Mouse (Mus musculus) midbrain, embryonic 11.5 days (tissue): Measurements from ENCODE around the gene Bahd1. TPM values are rescaled to one million over a fixed set of nuclear protein-coding genes. Genes with fewer than 3 reads are reported as not detected.
A peak's percentile ranks its signal among the peaks of the same experiment; 100 is the strongest.

ENCODE experiments used
- ATAC-seq: fragments of 200-750 bp; cut with Nextera tagmentation; 2 replicates; pipeline ENCODE4 v1.8.0; 2017; ENCODE audit warnings: moderate TSS enrichment, moderate library complexity; ENCODE audit not compliant: low FRiP score
- DNase-seq: peaks from one replicate; pipeline ENCODE4 v3.0.0; 2015; ENCODE audit warnings: low spot score; ENCODE audit errors: missing footprints
- H3K27ac ChIP-seq: fragments of 300-500 bp; sonication (generic); 2 replicates; pipeline ENCODE4 v1.5.1; 2014; ENCODE audit warnings: low read depth, low read length
- H3K27me3 ChIP-seq: fragments of 300-500 bp; sonication (generic); 2 replicates; pipeline ENCODE4 v1.6.1; 2014; ENCODE audit warnings: mild to moderate bottlenecking, low read length, moderate library complexity, mixed read lengths; ENCODE audit not compliant: control insufficient read depth, insufficient read depth
- H3K36me3 ChIP-seq: fragments of 300-500 bp; sonication (generic); 2 replicates; pipeline ENCODE4 v1.6.1; 2014; ENCODE audit warnings: mild to moderate bottlenecking, low read length, moderate library complexity, mixed read lengths; ENCODE audit not compliant: control insufficient read depth, insufficient read depth
- H3K4me1 ChIP-seq: fragments of 300-500 bp; sonication (generic); 2 replicates; pipeline ENCODE4 v1.6.1; 2014; ENCODE audit warnings: low read length; ENCODE audit not compliant: control insufficient read depth, insufficient read depth
- H3K4me2 ChIP-seq: fragments of 300-500 bp; sonication (generic); 2 replicates; pipeline ENCODE4 v1.6.1; 2014; ENCODE audit warnings: mild to moderate bottlenecking, moderate library complexity
- H3K4me3 ChIP-seq: fragments of 300-500 bp; sonication (generic); 2 replicates; pipeline ENCODE4 v1.5.1; 2014; ENCODE audit warnings: low read depth, low read length
- H3K9ac ChIP-seq: fragments of 300-500 bp; sonication (generic); 2 replicates; pipeline ENCODE4 v1.6.1; 2014; ENCODE audit warnings: low read length
- H3K9me3 ChIP-seq: fragments of 300-500 bp; sonication (generic); 2 replicates; pipeline ENCODE4 v1.6.1; 2016; ENCODE audit warnings: low read length; ENCODE audit not compliant: control insufficient read depth
- WGBS: fragments of 180-500 bp; shearing (Covaris S2); extraction: QIAGEN DNeasy Blood & Tissue Kit; methylation state at CpG from one replicate; pipeline ENCODE4 v1.1.7; 2014; 5-methylcytosine and 5-hydroxymethylcytosine counted together
- polyA plus RNA-seq: library from polyadenylated mRNA; unstranded; fragments of >200 nt; fragmentation: Nextera tagmentation; extraction: Ambion mirVana; gene quantifications from 2 replicates; pipeline ENCODE4 v1.2.1, GENCODE M21; 2014

The Bahd1 gene
- polyA plus RNA-seq, 1 experiment from 2014 or later, result 1.4 TPM

DNA sequence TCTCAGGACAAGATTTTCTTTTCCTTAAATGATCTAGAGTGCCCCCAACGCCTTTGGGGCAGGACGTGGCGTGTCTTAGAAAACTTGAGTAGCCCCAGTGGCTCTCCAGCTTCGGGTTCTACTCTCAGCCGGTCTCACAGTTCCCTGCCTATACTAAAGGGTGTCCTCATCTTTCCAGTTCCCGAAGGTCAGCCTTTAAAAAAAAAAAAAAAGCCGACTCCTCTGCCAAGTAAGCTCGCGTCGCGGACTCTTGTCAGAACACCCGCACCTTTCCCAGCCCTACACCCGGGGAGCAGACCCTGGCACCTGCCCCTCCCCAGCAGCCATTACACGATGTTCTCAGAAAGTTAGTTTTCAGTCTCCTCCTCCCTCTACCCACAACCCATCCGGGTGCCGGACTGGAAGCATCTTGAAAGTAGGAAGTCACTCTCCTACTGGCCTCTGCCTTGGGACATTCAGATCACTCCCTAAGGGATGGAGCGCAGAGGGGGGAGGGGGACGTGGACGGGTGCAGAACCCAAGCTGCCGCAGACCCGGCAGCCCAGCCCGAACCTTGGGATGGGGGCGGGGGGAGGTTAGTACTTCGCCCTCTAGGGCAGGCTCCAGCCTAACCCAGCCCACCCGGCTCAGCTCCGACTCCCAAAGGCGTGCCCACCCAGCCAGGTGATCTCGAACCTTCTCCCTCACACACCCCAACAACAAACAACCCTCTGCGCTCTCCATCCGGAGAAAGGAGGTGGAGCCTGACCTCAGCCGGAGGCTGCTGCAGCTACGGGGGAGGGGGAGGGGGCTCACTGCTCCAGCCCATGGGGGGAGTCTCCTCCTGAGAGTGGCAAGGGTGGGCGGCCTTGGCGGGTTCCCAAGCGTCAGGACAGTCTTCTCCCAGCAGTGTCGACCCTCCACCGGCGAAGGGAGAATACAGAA, 3.9 kb upstream of the Bahd1 start:
- peaks cover 29% of the 10 kb centered on the region for H3K4me1 ChIP-seq
- ATAC-seq, result 0 out of 2 replicates have a peak, but pooled peaks have one; percentile 2

DNA sequence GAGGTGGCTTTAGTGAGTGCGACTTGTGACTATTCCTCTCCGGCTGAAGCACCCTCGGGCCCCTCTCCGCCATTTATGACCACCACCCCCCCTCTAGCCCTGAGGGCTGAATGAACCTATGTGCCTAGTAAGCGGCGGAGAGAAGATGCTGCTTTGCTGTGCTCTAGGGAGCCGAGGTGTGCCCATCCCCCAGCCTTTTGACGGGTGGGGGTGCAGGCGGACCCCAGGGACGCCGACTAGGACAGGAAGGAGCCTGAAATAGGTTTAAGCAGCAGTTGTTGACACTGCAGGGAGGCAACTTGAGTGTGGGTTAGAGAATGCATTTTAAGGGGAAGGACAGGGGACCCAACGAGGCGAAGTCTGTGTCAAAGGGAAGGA, 3.3 kb upstream of the Bahd1 start:
- H3K36me3 ChIP-seq, result no peaks in the 10 kb centered on the region
- H3K27ac ChIP-seq, result no peak overlapping the region
- under 1% methylated on average over 13 of the region's 13 CpGs for WGBS
- H3K9ac ChIP-seq, result peak overlapping the region; percentile 38; the same call in 1 of the 2 replicates
- H3K4me2 ChIP-seq, result peak overlapping the region; percentile 63
- ATAC-seq (no peak), DNase-seq (peak; percentile 90)
- H3K4me3 ChIP-seq, result peak overlapping the region; percentile 35
- H3K9me3 ChIP-seq, result no peaks in the 10 kb centered on the region
- peaks cover 29% of the 10 kb centered on the region for H3K4me1 ChIP-seq
- H3K27me3 ChIP-seq, result peaks cover 59% of the 10 kb centered on the region

More for the DNA sequence above, 3.9 kb upstream of the Bahd1 start:
- Histone ChIP-seq H3K4me3 (peak overlapping the region; percentile 35), H3K9ac (peak overlapping the region; percentile 38), H3K27ac (no peak overlapping the region), H3K4me2 (peak overlapping the region; percentile 63), H3K9me3 (no peaks in the 10 kb centered on the region), H3K27me3 (peaks cover 59% of the 10 kb centered on the region), H3K36me3 (no peaks in the 10 kb centered on the region)
- DNase-seq, result peak; percentile 92
- under 1% methylated on average over 36 of the region's 38 CpGs for WGBS

DNA sequence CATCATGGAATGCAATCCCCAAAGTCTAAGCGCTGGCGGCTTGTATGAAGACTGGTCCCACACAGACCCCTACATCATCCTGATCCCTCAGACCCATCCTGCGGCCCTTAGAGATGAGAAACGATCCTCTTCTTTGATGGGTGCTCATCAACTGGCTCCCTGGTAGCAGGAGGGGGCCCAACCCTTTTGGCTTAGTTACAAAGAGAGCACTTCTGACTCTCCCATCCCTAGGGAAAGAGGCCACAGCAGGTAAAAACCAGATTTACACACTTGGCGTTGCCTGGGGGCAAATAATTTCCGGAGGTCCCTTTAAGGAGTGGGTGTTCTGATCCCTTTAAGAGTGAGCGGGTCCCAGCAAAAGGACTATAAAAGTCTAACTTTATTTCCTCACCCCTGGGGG, 2.8 kb upstream of the Bahd1 start:
- DNase-seq (peak; percentile 93), ATAC-seq (no peak)
- H3K4me2 ChIP-seq, result 0 out of 2 replicates have a peak overlapping the region, but pooled peaks have one; percentile 63
- H3K27ac ChIP-seq, result no peak overlapping the region
- H3K4me3 ChIP-seq, result no peak overlapping the region; the same call in 1 of the 2 replicates
- WGBS, result 1% methylated on average over 7 of the region's 7 CpGs
- H3K9ac ChIP-seq, result no peak overlapping the region
- H3K36me3 ChIP-seq, result no peaks in the 10 kb centered on the region
- H3K9me3 ChIP-seq, result no peaks in the 10 kb centered on the region
- peaks cover 59% of the 10 kb centered on the region for H3K27me3 ChIP-seq
- H3K4me1 ChIP-seq, result peaks cover 29% of the 10 kb centered on the region

DNA sequence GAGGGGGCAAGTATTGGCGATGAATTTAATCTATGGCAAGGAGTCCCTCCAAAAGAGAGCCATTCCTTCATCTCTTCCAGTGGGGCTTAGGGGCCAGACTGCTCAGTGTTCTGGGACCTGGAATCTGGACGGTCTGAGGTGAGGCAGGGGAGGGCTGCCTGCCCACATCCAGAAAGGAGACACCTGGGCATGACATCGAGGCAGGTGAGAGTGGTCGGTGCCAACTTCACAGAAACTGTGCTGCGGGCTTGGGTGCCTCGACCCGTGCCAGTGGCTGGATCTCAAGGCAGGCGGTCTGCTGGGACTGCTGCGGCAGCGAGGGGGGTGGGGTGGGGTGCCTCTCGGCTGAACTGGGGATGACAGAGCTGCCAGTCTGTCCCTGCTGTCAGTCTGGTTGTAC, 2.4 kb upstream of the Bahd1 start:
- no peaks in the 10 kb centered on the region for H3K9me3 ChIP-seq
- no peak for ATAC-seq
- no peak overlapping the region for H3K4me2 ChIP-seq
- no peaks in the 10 kb centered on the region for H3K36me3 ChIP-seq
- H3K27ac ChIP-seq, result no peak overlapping the region
- H3K4me1 ChIP-seq, result peaks cover 31% of the 10 kb centered on the region
- no peak overlapping the region for H3K4me3 ChIP-seq
- peaks cover 59% of the 10 kb centered on the region for H3K27me3 ChIP-seq
- DNase-seq, result no peak
- peak overlapping the region; percentile 12; the same call in 1 of the 2 replicates for H3K9ac ChIP-seq
- WGBS, result 0% methylated on average over 11 of the region's 11 CpGs

DNA sequence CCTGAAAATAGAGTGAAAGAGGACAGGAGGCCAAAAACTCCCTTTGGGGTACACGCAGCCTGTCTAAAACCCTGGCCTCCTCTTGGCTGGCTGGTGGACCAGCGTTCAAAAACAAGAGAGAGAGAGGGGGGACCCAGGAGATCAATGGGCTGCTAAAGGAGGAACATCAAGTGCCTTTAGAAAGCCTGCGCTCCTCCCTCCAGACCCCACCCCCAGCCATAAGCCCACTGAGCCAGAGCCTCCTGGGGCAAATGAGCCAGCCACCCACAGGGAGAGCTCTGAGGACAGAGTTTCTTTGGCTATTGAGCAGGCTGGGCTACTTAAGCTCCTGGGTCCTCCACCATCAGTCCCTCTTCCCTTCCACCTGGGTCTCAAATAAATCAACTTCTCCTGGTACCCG, 1.4 kb upstream of the Bahd1 start:
- H3K27me3 ChIP-seq, result peaks cover 59% of the 10 kb centered on the region
- no peak overlapping the region for H3K9ac ChIP-seq
- no peak overlapping the region for H3K27ac ChIP-seq
- no peaks in the 10 kb centered on the region for H3K9me3 ChIP-seq
- 2% methylated on average over 4 of the region's 4 CpGs for WGBS
- H3K36me3 ChIP-seq, result no peaks in the 10 kb centered on the region
- H3K4me3 ChIP-seq, result no peak overlapping the region
- no peak for ATAC-seq
- peak; percentile 90 for DNase-seq
- H3K4me1 ChIP-seq, result peaks cover 38% of the 10 kb centered on the region
- H3K4me2 ChIP-seq, result no peak overlapping the region

DNA sequence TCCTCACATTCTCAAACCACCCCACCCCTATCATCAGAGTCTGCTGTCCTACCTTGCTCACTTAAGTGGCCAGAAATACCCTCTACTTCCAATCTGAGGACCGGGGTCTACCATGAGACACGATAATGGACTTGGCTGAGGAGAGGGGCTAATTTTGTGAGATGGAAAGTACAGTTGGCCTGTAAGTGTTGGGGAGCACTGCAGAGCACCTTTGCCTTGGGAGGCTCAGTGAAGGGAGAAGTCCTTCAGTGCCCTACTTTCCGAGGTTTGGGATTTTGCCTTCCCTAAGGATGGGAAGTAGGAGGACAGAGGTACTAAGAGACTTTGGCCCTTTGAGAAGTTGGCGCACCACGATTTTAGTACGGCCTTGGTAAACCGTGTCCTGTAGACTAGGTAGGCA, 871 bp upstream of the Bahd1 start:
- no peaks in the 10 kb centered on the region for H3K9me3 ChIP-seq
- no peak overlapping the region for H3K27ac ChIP-seq
- H3K36me3 ChIP-seq, result no peaks in the 10 kb centered on the region
- peaks cover 38% of the 10 kb centered on the region for H3K4me1 ChIP-seq
- no peak overlapping the region for H3K9ac ChIP-seq
- peaks cover 59% of the 10 kb centered on the region for H3K27me3 ChIP-seq
- no peak for ATAC-seq
- no peak overlapping the region for H3K4me3 ChIP-seq
- 12% methylated on average over 7 of the region's 7 CpGs for WGBS
- no peak overlapping the region for H3K4me2 ChIP-seq
- peak; percentile 88 for DNase-seq

DNA sequence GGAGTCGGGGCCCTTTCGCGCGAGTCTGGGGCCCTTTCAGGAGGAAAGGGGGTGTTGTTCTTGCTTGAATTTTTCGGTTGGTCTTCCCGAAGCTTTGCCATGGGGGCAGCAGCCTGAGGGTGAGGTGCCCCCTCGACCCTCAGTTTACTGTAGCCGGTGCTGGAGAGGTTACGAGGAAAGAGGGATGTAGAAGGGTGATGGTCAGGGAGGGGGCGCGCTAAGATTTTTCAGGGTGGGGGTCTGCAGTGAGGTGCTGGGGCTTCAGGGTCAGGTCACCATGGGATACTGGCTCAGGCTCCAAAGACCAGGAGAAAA, 606 bp downstream of the Bahd1 start:
- Histone ChIP-seq H3K4me1 (peaks cover 38% of the 10 kb centered on the region), H3K27ac (no peak overlapping the region), H3K27me3 (peaks cover 45% of the 10 kb centered on the region), H3K4me2 (peak overlapping the region; percentile 95), H3K9ac (peak overlapping the region; percentile 83), H3K4me3 (peak overlapping the region; percentile 97), H3K36me3 (no peaks in the 10 kb centered on the region), H3K9me3 (no peaks in the 10 kb centered on the region)
- ATAC-seq, result no peak
- DNase-seq, result peak; percentile 93
- under 1% methylated on average over 11 of the region's 11 CpGs for WGBS

DNA sequence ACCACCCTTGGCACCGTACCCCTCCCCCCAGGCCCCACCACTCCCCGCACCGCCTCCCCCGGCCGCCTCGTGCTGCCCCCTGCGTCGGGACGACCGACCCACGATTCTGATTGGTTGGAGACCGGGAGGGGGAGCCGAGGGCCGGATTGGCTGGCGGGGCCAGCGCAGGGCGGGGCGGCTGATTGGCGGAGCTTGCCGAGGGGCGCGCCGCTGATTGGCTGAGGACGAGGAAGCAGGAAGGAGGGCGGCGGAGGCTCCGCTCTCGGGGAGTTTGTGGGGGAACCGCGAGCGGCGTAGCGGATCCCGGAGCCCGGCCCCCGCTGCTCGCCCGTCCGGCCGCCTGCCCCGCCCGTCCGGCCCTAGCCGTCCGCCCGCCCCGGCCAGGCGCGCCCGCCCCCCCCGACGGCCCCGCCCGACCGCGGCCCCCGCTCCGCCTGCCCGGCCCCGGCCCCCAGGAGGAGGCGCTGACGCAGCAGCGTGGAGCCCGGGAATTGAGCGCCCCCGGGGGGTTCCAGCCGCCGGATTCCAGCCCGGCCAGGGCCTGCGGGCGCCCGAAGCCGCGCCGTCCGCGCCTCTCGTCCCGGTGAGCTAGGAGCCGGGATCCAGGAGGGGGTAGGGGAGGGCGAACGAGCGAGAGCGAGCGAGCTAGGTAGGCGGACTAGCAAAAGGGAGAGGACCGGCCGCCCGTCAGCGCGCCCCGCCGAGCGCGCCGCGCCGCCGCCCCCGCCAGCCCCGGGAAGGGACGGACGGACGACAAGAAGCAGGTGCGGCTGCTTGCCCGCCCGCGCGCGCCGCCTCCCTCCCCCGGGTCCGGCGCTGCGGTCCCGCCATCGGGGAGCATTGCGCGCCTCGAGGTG, 1.2 kb downstream of the Bahd1 start:
- peak overlapping the region; percentile 95 for H3K4me2 ChIP-seq
- peak overlapping the region; percentile 83 for H3K9ac ChIP-seq
- H3K4me1 ChIP-seq, result peaks cover 35% of the 10 kb centered on the region
- H3K27me3 ChIP-seq, result peaks cover 39% of the 10 kb centered on the region
- DNase-seq, result peak; percentile 98
- no peaks in the 10 kb centered on the region for H3K9me3 ChIP-seq
- peak overlapping the region; percentile 74 for H3K27ac ChIP-seq
- no peaks in the 10 kb centered on the region for H3K36me3 ChIP-seq
- WGBS, result under 1% methylated on average over 96 of the region's 120 CpGs
- peak; percentile 92 for ATAC-seq
- H3K4me3 ChIP-seq, result peak overlapping the region; percentile 97
